Mouse (Mus musculus) neutrophil, adult 5-6 weeks (primary cell): ENCODE data around the gene Ccdc107. TPM values are rescaled to one million over a fixed set of nuclear protein-coding genes. Genes with fewer than 3 reads are reported as not detected.

Experiments
- ATAC-seq: fragments of 151-379, 151-347 bp; 2 replicates; pipeline ENCODE4 v1.8.0; 2017; ENCODE audit warnings: mild to moderate bottlenecking, moderate TSS enrichment; ENCODE audit not compliant: insufficient number of reproducible peaks, poor library complexity, low FRiP score, severe bottlenecking; ENCODE audit errors: extremely low read depth
- total RNA-seq: library from RNA; stranded (forward); fragments of 200-1000 nt; gene quantifications from 2 replicates; pipeline ENCODE4 v1.2.3, GENCODE M21; 2017

Gene Ccdc107
- total RNA-seq, 1 experiment from 2014 or later = 26.3 TPM

GRCm38 (mm10) chr4:43506536-43507185 lies 14.0 kb downstream of the Ccdc107 start, which contains the start of gene Car9:
TSS of gene Car9 (plus strand) at chr4:43506966.
- no peak for ATAC-seq

- ATAC-seq = no peak
These were observed 15.4 kb downstream of the Ccdc107 start for GRCm38 (mm10) chr4:43507938-43508665.

- ATAC-seq = peak; percentile 88
These were observed 15.9 kb downstream of the Ccdc107 start for GRCm38 (mm10) chr4:43508666-43508997.

GRCm38 (mm10) chr4:43509109-43509508 lies 16.4 kb downstream of the Ccdc107 start:
- ATAC-seq = no peak

- no peak for ATAC-seq
These were observed 19.2 kb downstream of the Ccdc107 start for GRCm38 (mm10) chr4:43511675-43512454.

- no peak for ATAC-seq
These were observed 20.0 kb downstream of the Ccdc107 start for GRCm38 (mm10) chr4:43512653-43513052.

- ATAC-seq = no peak
These were observed 20.6 kb downstream of the Ccdc107 start for GRCm38 (mm10) chr4:43513300-43513699.

GRCm38 (mm10) chr4:43513791-43514190 lies 21.1 kb downstream of the Ccdc107 start:
- no peak for ATAC-seq

GRCm38 (mm10) chr4:43515764-43516708 lies 23.3 kb downstream of the Ccdc107 start:
- ATAC-seq = no peak

- ATAC-seq = no peak
These were observed 26.9 kb downstream of the Ccdc107 start for GRCm38 (mm10) chr4:43519551-43519950.

- peak; percentile 66 for ATAC-seq
These were observed 27.3 kb downstream of the Ccdc107 start for GRCm38 (mm10) chr4:43519956-43520355.

GRCm38 (mm10) chr4:43527880-43528279 lies 35.2 kb downstream of the Ccdc107 start:
- ATAC-seq = no peak

- ATAC-seq = no peak
These were observed 35.8 kb downstream of the Ccdc107 start for GRCm38 (mm10) chr4:43528487-43528886.

- no peak for ATAC-seq
These were observed 37.4 kb downstream of the Ccdc107 start for GRCm38 (mm10) chr4:43530081-43530501.

GRCm38 (mm10) chr4:43530581-43530980 lies 37.9 kb downstream of the Ccdc107 start:
- ATAC-seq = peak; percentile 57; the same call in 1 of the 2 replicates

- no peak for ATAC-seq
These were observed 40.6 kb downstream of the Ccdc107 start for GRCm38 (mm10) chr4:43533270-43533669.

GRCm38 (mm10) chr4:43535628-43536027 lies 42.9 kb downstream of the Ccdc107 start:
- no peak for ATAC-seq

- no peak for ATAC-seq
These were observed 43.3 kb downstream of the Ccdc107 start for GRCm38 (mm10) chr4:43536031-43536430.

- ATAC-seq = no peak
These were observed 49.3 kb downstream of the Ccdc107 start for GRCm38 (mm10) chr4:43542044-43542443.
